Mouse (Mus musculus): ENCODE data around the gene Oxsr1.

DNA sequence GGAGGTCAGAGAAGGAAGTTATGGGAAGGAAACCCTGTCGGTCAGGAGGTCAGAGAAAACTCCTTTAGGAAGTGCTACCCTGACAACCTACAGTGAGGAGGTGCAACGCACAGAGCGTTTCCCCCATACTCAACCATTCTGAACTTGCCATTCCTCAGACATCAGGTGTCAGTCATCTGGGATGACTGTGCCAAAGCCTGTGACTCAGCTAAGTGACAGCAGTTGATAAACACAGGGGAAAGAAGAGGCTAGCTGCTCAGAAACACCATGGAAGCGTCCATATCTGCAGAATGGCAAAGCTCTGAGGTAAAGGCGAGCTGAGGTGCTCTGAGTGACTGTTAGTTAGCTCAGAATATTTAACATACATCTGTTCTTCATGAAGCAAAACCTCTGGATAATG, 64.1 kb downstream of the Oxsr1 start:
- TF ChIP-seq POLR2A (IDR thresholded peaks at IDR 0.05; ENCODE audit: extremely low read depth, insufficient read depth, low read length) (no peak), CTCF (IDR thresholded peaks at IDR 0.05; ENCODE audit: low read depth, low read length) (no peak)
